In genomic region chr11:62901699-62902323, GRCm38 (mm10) we compare ENCODE assay signal across 8 mouse cellular contexts. TPM values are rescaled to one million over a fixed set of nuclear protein-coding genes. Genes with fewer than 3 reads are reported as not detected.
A peak's percentile ranks its signal among the peaks of the same experiment; 100 is the strongest.
DNase-seq lines count a peak whose midpoint lies in the region; ATAC-seq lines count a peak whose summit lies in the region.

No protein-coding gene starts in this region.

- H3K27ac ChIP-seq in midbrain, embryonic 10.5 days (replicated peaks): no peak overlapping the region
- H3K27ac ChIP-seq in midbrain, embryonic 13.5 days: no peak overlapping the region
- no peak overlapping the region for H3K27ac ChIP-seq in forebrain, embryonic 13.5 days
- no peak overlapping the region for H3K27ac ChIP-seq in hindbrain, embryonic 13.5 days

- no peak overlapping the region for H3K4me3 ChIP-seq in midbrain, embryonic 10.5 days
- H3K4me3 ChIP-seq in midbrain, embryonic 13.5 days (replicated peaks): no peak overlapping the region
- no peak overlapping the region for H3K4me3 ChIP-seq in forebrain, embryonic 13.5 days
- H3K4me3 ChIP-seq in hindbrain, embryonic 13.5 days: no peak overlapping the region

- no peak overlapping the region for H3K9ac ChIP-seq in midbrain, embryonic 13.5 days (replicated peaks)
- no peak overlapping the region for H3K9ac ChIP-seq in forebrain, embryonic 13.5 days
- no peak overlapping the region for H3K9ac ChIP-seq in hindbrain, embryonic 13.5 days

- H3K9me3 ChIP-seq in midbrain, embryonic 10.5 days (replicated peaks): no peaks in the 10 kb centered on the region
- H3K9me3 ChIP-seq in midbrain, embryonic 13.5 days: no peaks in the 10 kb centered on the region
- no peaks in the 10 kb centered on the region for H3K9me3 ChIP-seq in forebrain, embryonic 13.5 days (replicated peaks)
- H3K9me3 ChIP-seq in hindbrain, embryonic 13.5 days: no peaks in the 10 kb centered on the region

- H3K4me2 ChIP-seq in midbrain, embryonic 13.5 days (replicated peaks): no peak overlapping the region
- no peak overlapping the region for H3K4me2 ChIP-seq in forebrain, embryonic 13.5 days
- H3K4me2 ChIP-seq in hindbrain, embryonic 13.5 days: no peak overlapping the region

- intact Hi-C loops in left cerebral cortex, postnatal 10 days (cut with DNase I): no loop called here

- 40% methylated on average over 12 of the region's 12 CpGs for WGBS in midbrain, embryonic 10.5 days
- WGBS in midbrain, embryonic 13.5 days: 37% methylated on average over 12 of the region's 12 CpGs
- 37% methylated on average over 12 of the region's 12 CpGs for WGBS in forebrain, embryonic 13.5 days
- 36% methylated on average over 12 of the region's 12 CpGs for WGBS in hindbrain, embryonic 13.5 days

- peak; percentile 33 for DNase-seq in midbrain, embryonic 10.5 days (ENCODE audit: low spot score)
- DNase-seq in adrenal gland, postnatal 36 days: peak; percentile 28 to 62
- peak; percentile 64 to 87 for DNase-seq in left cerebral cortex, postnatal 10 days (ENCODE audit: extremely low spot score in 1 of 2, low spot score in 2 of 2)
- peak; percentile 73 for DNase-seq in naive thymus-derived CD4-positive, alpha-beta T cell, adult 2 months (ENCODE audit: low read depth)
- peak; percentile 62 for DNase-seq in yolk sac, embryonic 10.5 days (ENCODE audit: low spot score)

- no peaks in the 10 kb centered on the region for H3K36me3 ChIP-seq in midbrain, embryonic 10.5 days
- no peaks in the 10 kb centered on the region for H3K36me3 ChIP-seq in midbrain, embryonic 13.5 days
- H3K36me3 ChIP-seq in forebrain, embryonic 13.5 days (ENCODE audit: poor library complexity, severe bottlenecking): no peaks in the 10 kb centered on the region
- 0 out of 2 replicates have a peak, but pooled peaks cover under 1% of the 10 kb centered on the region for H3K36me3 ChIP-seq in hindbrain, embryonic 13.5 days

- H3K27me3 ChIP-seq in midbrain, embryonic 10.5 days (ENCODE audit: low read depth, poor library complexity, severe bottlenecking): no peaks in the 10 kb centered on the region
- no peaks in the 10 kb centered on the region for H3K27me3 ChIP-seq in midbrain, embryonic 13.5 days
- H3K27me3 ChIP-seq in forebrain, embryonic 13.5 days: no peaks in the 10 kb centered on the region
- H3K27me3 ChIP-seq in hindbrain, embryonic 13.5 days: no peaks in the 10 kb centered on the region

- ATAC-seq in midbrain, embryonic 13.5 days: no peak
- ATAC-seq in forebrain, embryonic 13.5 days: peak; percentile 70
- ATAC-seq in hindbrain, embryonic 13.5 days (ENCODE audit: low FRiP score): 0 out of 2 replicates have a peak, but pooled peaks have one; percentile 43

- peaks cover 5% of the 10 kb centered on the region; the same call in 1 of the 2 replicates for H3K4me1 ChIP-seq in midbrain, embryonic 10.5 days
- H3K4me1 ChIP-seq in midbrain, embryonic 13.5 days (replicated peaks): no peaks in the 10 kb centered on the region
- H3K4me1 ChIP-seq in forebrain, embryonic 13.5 days: no peaks in the 10 kb centered on the region
- no peaks in the 10 kb centered on the region for H3K4me1 ChIP-seq in hindbrain, embryonic 13.5 days (replicated peaks)

RNA-seq across cellular contexts. Expression of gene Tvp23b, which starts 22.6 kb away (rescaled TPM):
- polyA plus RNA-seq in midbrain, embryonic 10.5 days (2016; fragmentation: Nextera tagmentation; extraction: Ambion mirVana): 43.1 and 48.3 TPM in 2 replicates
- polyA plus RNA-seq in midbrain, embryonic 13.5 days (2015; fragmentation: Nextera tagmentation; extraction: Ambion mirVana): 55.2 and 62.5 TPM in 2 replicates
- total RNA-seq in adrenal gland, postnatal 36 days (2021): 10 to 100 TPM; 50.8 to 56.2 TPM
- polyA plus RNA-seq in forebrain, embryonic 13.5 days (2015; fragmentation: Nextera tagmentation; extraction: Ambion mirVana): 48.4 and 50.9 TPM in 2 replicates
- polyA plus RNA-seq in hindbrain, embryonic 13.5 days (2015; fragmentation: Nextera tagmentation; extraction: Ambion mirVana): 56.7 and 58.6 TPM in 2 replicates
- total RNA-seq in left cerebral cortex, postnatal 10 days (2021): 10 to 100 TPM; 19.8 to 21.6 TPM

RNA-seq across cellular contexts. Expression of gene Cdrt4, which starts 49.2 kb away (rescaled TPM):
- not detected in 2 replicates for polyA plus RNA-seq in midbrain, embryonic 10.5 days (2016; fragmentation: Nextera tagmentation; extraction: Ambion mirVana)
- not detected in 2 replicates for polyA plus RNA-seq in midbrain, embryonic 13.5 days (2015; fragmentation: Nextera tagmentation; extraction: Ambion mirVana)
- not detected for total RNA-seq in adrenal gland, postnatal 36 days (2021)
- not detected in 2 replicates for polyA plus RNA-seq in forebrain, embryonic 13.5 days (2015; fragmentation: Nextera tagmentation; extraction: Ambion mirVana)
- polyA plus RNA-seq in hindbrain, embryonic 13.5 days (2015; fragmentation: Nextera tagmentation; extraction: Ambion mirVana): 0.32 TPM in 1 of 2 replicates, not detected in the other
- not detected for total RNA-seq in left cerebral cortex, postnatal 10 days (2021)

RNA-seq across cellular contexts. Expression of gene Fbxw10, which starts 54.9 kb away (rescaled TPM):
- 0.41 and 0.62 TPM in 2 replicates for polyA plus RNA-seq in midbrain, embryonic 10.5 days (2016; fragmentation: Nextera tagmentation; extraction: Ambion mirVana)
- polyA plus RNA-seq in midbrain, embryonic 13.5 days (2015; fragmentation: Nextera tagmentation; extraction: Ambion mirVana): 0.22 and 0.24 TPM in 2 replicates
- total RNA-seq in adrenal gland, postnatal 36 days (2021): under 1 TPM; 0.72 to 0.83 TPM
- polyA plus RNA-seq in forebrain, embryonic 13.5 days (2015; fragmentation: Nextera tagmentation; extraction: Ambion mirVana): 0.14 and 0.21 TPM in 2 replicates
- polyA plus RNA-seq in hindbrain, embryonic 13.5 days (2015; fragmentation: Nextera tagmentation; extraction: Ambion mirVana): 0.34 and 0.40 TPM in 2 replicates
- under 1 TPM; 0.71 to 0.92 TPM for total RNA-seq in left cerebral cortex, postnatal 10 days (2021)
